ENCODE assay signal across 8 mouse cellular contexts in the genomic region with DNA sequence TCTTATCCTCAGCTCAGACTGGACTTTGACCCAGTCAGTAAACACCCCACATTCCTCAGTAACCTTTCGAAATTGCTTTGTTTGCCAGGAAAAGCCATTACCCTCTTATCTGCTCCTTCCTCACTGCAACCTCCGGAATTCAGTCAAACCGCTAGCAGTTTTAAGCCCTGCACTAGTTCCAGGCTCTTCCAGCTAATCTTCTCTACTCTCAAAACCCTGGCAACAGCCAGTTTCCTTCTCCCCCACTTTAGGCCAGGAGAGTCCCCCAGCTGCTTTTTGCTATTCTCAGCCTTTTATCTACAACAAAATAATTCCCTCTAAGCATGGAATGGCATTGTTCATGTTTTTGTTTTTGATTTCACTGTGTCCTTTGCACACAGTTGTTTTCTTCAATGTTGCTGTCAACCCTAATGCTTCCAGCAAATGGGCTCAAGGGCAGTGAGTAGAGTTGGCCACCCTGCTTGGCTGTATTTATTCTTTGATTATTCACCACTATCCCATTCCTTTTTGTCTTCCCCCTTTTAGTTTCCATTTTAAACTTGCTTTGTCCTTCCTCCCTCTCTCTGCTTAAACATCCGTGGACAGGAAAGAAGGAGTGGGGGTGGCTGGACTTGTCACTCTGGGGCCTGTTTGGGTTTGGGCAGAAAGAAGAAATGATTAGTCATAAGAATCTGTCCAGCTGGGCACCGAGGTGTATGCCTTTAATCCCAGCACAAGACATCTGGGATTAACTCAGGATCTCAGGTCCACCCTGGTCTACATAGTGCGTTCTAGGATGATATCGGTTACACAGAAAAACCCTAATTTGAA.
DNase-seq lines count a peak whose midpoint lies in the region; ATAC-seq lines count a peak whose summit lies in the region.

No protein-coding gene starts in this region.

- peak overlapping the region; percentile 12; the same call in 1 of the 2 replicates for H3K4me2 ChIP-seq in heart, embryonic 16.5 days (ENCODE audit: low read depth, low read length)

- peak overlapping the region; percentile 64 for H3K27ac ChIP-seq in heart, embryonic 10.5 days
- peak overlapping the region; percentile 85 for H3K27ac ChIP-seq in brown adipose tissue, adult 24 weeks (replicated peaks; ENCODE audit: low read depth, low read length)
- H3K27ac ChIP-seq in heart, embryonic 16.5 days (ENCODE audit: low read length) = peak overlapping the region; percentile 73
- peak overlapping the region; percentile 89 for H3K27ac ChIP-seq in midbrain, embryonic 10.5 days (replicated peaks)

- intact Hi-C loops in heart, postnatal 14 days (cut with DNase I) = no loop called here
- intact Hi-C loops in gastrocnemius, postnatal 14 days (cut with DNase I; ENCODE audit: low total_unique reads) = no loop called here

- H3K9ac ChIP-seq in heart, embryonic 16.5 days (ENCODE audit: low read length) = peak overlapping the region; percentile 25; the same call in 1 of the 2 replicates

- H3K4me3 ChIP-seq in heart, embryonic 10.5 days = no peak overlapping the region
- no peak overlapping the region for H3K4me3 ChIP-seq in brown adipose tissue, adult 24 weeks (ENCODE audit: insufficient read depth, low read depth, low read length)
- no peak overlapping the region for H3K4me3 ChIP-seq in heart, embryonic 16.5 days (ENCODE audit: low read length)
- no peak overlapping the region for H3K4me3 ChIP-seq in midbrain, embryonic 10.5 days

- ATAC-seq in heart, embryonic 16.5 days (replicated peaks; ENCODE audit: extremely low read depth, insufficient read depth, low FRiP score) = peak; percentile 17; the same call in 1 of the 2 replicates
- no peak for ATAC-seq in erythroid progenitor cell, adult 5-6 weeks (replicated peaks; ENCODE audit: low FRiP score, poor library complexity, severe bottlenecking)

- no peaks in the 10 kb centered on the region for H3K9me3 ChIP-seq in heart, embryonic 10.5 days
- H3K9me3 ChIP-seq in heart, embryonic 16.5 days (replicated peaks; ENCODE audit: control insufficient read depth, low read length) = no peaks in the 10 kb centered on the region
- H3K9me3 ChIP-seq in midbrain, embryonic 10.5 days (replicated peaks) = no peaks in the 10 kb centered on the region

- no peaks in the 10 kb centered on the region for H3K36me3 ChIP-seq in heart, embryonic 10.5 days
- H3K36me3 ChIP-seq in heart, embryonic 16.5 days (ENCODE audit: control insufficient read depth, insufficient read depth) = no peaks in the 10 kb centered on the region
- peaks cover 3% of the 10 kb centered on the region for H3K36me3 ChIP-seq in midbrain, embryonic 10.5 days

- DNase-seq in heart, embryonic 10.5 days (ENCODE audit: low spot score) = no peak
- no peak for DNase-seq in heart, postnatal 14 days
- DNase-seq in midbrain, embryonic 10.5 days (ENCODE audit: low spot score) = no peak
- DNase-seq in gastrocnemius, postnatal 14 days = no peak
- DNase-seq in c-Kit-positive CD71-positive TER-119-positive erythroid progenitor cells, embryonic 14.5 days (ENCODE audit: low spot score) = no peak

- H3K27me3 ChIP-seq in heart, embryonic 10.5 days (ENCODE audit: insufficient read depth, poor library complexity, severe bottlenecking) = no peaks in the 10 kb centered on the region
- H3K27me3 ChIP-seq in heart, embryonic 16.5 days (ENCODE audit: control insufficient read depth, insufficient read depth, low read length) = no peaks in the 10 kb centered on the region
- H3K27me3 ChIP-seq in midbrain, embryonic 10.5 days (ENCODE audit: low read depth, poor library complexity, severe bottlenecking) = no peaks in the 10 kb centered on the region

- H3K4me1 ChIP-seq in heart, embryonic 10.5 days = peaks cover 15% of the 10 kb centered on the region; the same call in 1 of the 2 replicates
- peaks cover 19% of the 10 kb centered on the region for H3K4me1 ChIP-seq in brown adipose tissue, adult 24 weeks (ENCODE audit: control insufficient read depth, insufficient read depth, insufficient read length, low read length)
- peaks cover 15% of the 10 kb centered on the region for H3K4me1 ChIP-seq in heart, embryonic 16.5 days (ENCODE audit: control insufficient read depth, insufficient read depth, low read length)
- H3K4me1 ChIP-seq in midbrain, embryonic 10.5 days = peaks cover 33% of the 10 kb centered on the region

- WGBS in heart, embryonic 10.5 days = 48% methylated on average over 7 of the region's 7 CpGs
- WGBS in heart, embryonic 16.5 days = 42% methylated on average over 7 of the region's 7 CpGs
- WGBS in midbrain, embryonic 10.5 days = 37% methylated on average over 7 of the region's 7 CpGs
